Mouse (Mus musculus) hindbrain, embryonic 16.5 days (tissue): ENCODE measurements at regions not wholly inside any gene's neighbourhood (a gene's known extent, or its start where the extent isn't known, plus 50 kb on each side); places are given as distances from the start of the nearest gene placed in this dataset.

Source experiments
- ATAC-seq: fragments of 200-750 bp; cut with Nextera tagmentation; 2 replicates; pipeline ENCODE4 v1.8.0; 2017; ENCODE audit warnings: moderate TSS enrichment, moderate library complexity
- H3K27ac ChIP-seq: fragments of 300-500 bp; sonication (generic); 2 replicates; pipeline ENCODE4 v1.5.1; 2014; ENCODE audit warnings: low read depth, mild to moderate bottlenecking, control low read depth, low read length, moderate library complexity
- H3K27me3 ChIP-seq: fragments of 300-500 bp; sonication (generic); replicated peaks from 2 replicates; pipeline ENCODE4 v1.6.1; 2014; ENCODE audit warnings: low read length; ENCODE audit not compliant: control insufficient read depth, insufficient read depth
- H3K36me3 ChIP-seq: fragments of 300-500 bp; sonication (generic); 2 replicates; pipeline ENCODE4 v1.6.1; 2014; ENCODE audit warnings: mild to moderate bottlenecking, low read length, moderate library complexity, mixed read lengths; ENCODE audit not compliant: control insufficient read depth, insufficient read depth
- H3K4me1 ChIP-seq: fragments of 300-500 bp; sonication (generic); 2 replicates; pipeline ENCODE4 v1.6.1; 2014; ENCODE audit warnings: low read depth, low read length; ENCODE audit not compliant: control insufficient read depth, insufficient read depth
- H3K4me2 ChIP-seq: fragments of 300-500 bp; sonication (generic); 2 replicates; pipeline ENCODE4 v1.6.1; 2014; ENCODE audit warnings: mild to moderate bottlenecking, low read length, control low read depth, moderate library complexity
- H3K4me3 ChIP-seq: fragments of 300-500 bp; sonication (generic); 2 replicates; pipeline ENCODE4 v1.5.1; 2014; ENCODE audit warnings: mild to moderate bottlenecking, low read length, control low read depth, moderate library complexity
- H3K9ac ChIP-seq: fragments of 300-500 bp; sonication (generic); 2 replicates; pipeline ENCODE4 v1.6.1; 2014; ENCODE audit warnings: low read depth, mild to moderate bottlenecking, control low read depth, low read length, moderate library complexity
- H3K9me3 ChIP-seq: fragments of 300-500 bp; sonication (generic); 2 replicates; pipeline ENCODE4 v1.6.1; 2014; ENCODE audit warnings: mild to moderate bottlenecking, low read length, moderate library complexity; ENCODE audit not compliant: control insufficient read depth
- WGBS: fragments of 180-500 bp; shearing (Covaris S2); extraction: QIAGEN DNeasy Blood & Tissue Kit; methylation state at CpG from one replicate; pipeline ENCODE4 v1.1.7; 2014; 5-methylcytosine and 5-hydroxymethylcytosine counted together

DNA sequence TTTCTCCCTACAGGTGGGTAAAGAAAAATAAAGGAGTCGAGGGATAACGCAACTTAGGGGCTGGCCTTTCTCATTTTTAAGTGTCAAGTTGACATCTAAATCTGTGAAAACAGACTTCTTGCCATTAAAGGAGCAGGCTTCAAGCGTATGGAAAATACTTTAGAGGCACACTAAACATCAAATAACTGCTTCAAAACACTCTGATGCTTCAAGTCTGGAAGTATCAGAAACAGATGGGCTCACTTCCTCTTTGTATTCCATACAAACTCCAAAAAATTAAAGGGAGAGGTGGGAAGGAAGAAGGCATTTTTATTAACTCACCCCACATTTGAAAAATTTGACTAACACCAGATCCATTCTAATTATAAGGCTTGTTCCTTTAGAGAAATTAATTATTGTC lies 248.0 kb upstream of the Nfe2l3 start:
- H3K27me3 ChIP-seq, result peaks cover 67% of the 10 kb centered on the region
- H3K27ac ChIP-seq, result no peak overlapping the region
- no peak overlapping the region for H3K4me3 ChIP-seq
- H3K9me3 ChIP-seq, result no peaks in the 10 kb centered on the region
- ATAC-seq, result no peak
- H3K4me2 ChIP-seq, result no peak overlapping the region
- no peak overlapping the region for H3K9ac ChIP-seq
- no peaks in the 10 kb centered on the region for H3K4me1 ChIP-seq
- 7% methylated on average over 3 of the region's 3 CpGs for WGBS
- H3K36me3 ChIP-seq, result no peaks in the 10 kb centered on the region

DNA sequence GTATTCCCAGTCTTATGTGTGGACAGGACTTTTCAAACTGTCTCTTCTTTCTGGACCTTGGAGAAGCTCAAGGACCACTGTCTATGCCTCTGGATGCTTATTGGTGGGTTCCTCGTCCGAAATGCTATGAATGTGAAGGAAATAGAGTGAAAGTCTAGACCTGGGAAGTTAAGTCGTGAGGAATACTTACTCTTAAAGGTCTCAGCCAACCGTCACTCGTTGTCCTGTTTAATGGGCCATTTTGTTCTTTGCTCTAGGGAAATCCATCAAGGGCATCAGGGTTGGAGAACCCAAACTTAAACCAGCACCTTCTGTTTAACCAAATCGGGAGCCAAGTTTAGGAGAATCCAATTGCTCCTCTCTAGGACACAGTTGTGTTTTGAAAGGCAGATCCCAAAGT lies 247.3 kb upstream of the Nfe2l3 start:
- WGBS, result 21% methylated on average over 6 of the region's 6 CpGs
- ATAC-seq, result no peak

DNA sequence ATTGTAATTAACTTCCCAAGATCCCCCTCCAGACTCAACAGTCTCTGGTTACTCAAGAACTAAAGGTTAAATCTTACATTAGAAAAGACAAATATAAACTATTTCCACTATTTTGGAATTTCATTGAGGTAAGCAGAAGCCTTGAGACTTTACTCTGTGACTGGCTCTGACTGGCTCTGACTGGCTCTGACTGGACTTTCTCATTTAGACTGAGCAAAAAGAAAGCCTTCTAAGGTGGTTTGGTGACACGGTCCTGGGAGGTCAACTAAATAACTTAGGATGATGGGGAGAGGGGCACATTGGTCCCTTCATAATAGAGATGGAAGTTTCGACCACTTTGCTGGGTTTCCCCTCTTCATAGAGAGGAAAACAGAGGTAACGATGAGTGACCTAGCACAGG lies 243.3 kb upstream of the Nfe2l3 start:
- H3K4me1 ChIP-seq, result no peaks in the 10 kb centered on the region
- no peak overlapping the region for H3K4me3 ChIP-seq
- peaks cover 51% of the 10 kb centered on the region for H3K27me3 ChIP-seq
- no peaks in the 10 kb centered on the region for H3K9me3 ChIP-seq
- H3K9ac ChIP-seq, result no peak overlapping the region
- no peak for ATAC-seq
- H3K27ac ChIP-seq, result no peak overlapping the region
- WGBS, result 75% methylated on average over 3 of the region's 3 CpGs
- no peaks in the 10 kb centered on the region for H3K36me3 ChIP-seq
- H3K4me2 ChIP-seq, result no peak overlapping the region

More for the DNA sequence above, 247.3 kb upstream of the Nfe2l3 start:
- H3K4me3 ChIP-seq, result no peak overlapping the region
- H3K9ac ChIP-seq, result no peak overlapping the region
- peaks cover 65% of the 10 kb centered on the region for H3K27me3 ChIP-seq
- H3K9me3 ChIP-seq, result no peaks in the 10 kb centered on the region
- H3K27ac ChIP-seq, result no peak overlapping the region
- H3K4me2 ChIP-seq, result no peak overlapping the region
- no peaks in the 10 kb centered on the region for H3K4me1 ChIP-seq
- H3K36me3 ChIP-seq, result no peaks in the 10 kb centered on the region

DNA sequence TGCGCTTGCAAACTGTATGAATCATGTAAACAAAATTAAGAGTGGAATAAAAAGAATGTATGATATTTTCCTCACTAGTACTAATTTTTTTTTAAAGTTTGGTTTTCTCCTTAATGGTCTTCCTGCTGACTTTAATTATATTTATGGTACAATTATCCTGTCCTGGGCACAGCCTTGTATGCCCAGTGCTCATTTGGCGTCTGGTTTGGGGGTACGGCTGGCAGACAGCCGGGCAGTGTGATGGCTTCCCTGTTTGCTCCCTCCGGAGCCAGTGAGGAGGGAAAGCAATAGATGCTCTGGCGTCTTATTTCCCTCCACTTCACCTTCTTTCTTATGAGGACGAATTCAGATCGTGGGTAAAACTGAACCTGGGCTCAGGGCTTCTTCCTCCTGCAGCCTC lies 239.6 kb upstream of the Nfe2l3 start:
- Histone ChIP-seq H3K9ac (no peak overlapping the region), H3K4me3 (no peak overlapping the region), H3K36me3 (no peaks in the 10 kb centered on the region), H3K9me3 (no peaks in the 10 kb centered on the region), H3K4me2 (no peak overlapping the region), H3K4me1 (no peaks in the 10 kb centered on the region), H3K27me3 (peaks cover 21% of the 10 kb centered on the region), H3K27ac (no peak overlapping the region)
- ATAC-seq, result no peak
- 26% methylated on average over 8 of the region's 8 CpGs for WGBS

DNA sequence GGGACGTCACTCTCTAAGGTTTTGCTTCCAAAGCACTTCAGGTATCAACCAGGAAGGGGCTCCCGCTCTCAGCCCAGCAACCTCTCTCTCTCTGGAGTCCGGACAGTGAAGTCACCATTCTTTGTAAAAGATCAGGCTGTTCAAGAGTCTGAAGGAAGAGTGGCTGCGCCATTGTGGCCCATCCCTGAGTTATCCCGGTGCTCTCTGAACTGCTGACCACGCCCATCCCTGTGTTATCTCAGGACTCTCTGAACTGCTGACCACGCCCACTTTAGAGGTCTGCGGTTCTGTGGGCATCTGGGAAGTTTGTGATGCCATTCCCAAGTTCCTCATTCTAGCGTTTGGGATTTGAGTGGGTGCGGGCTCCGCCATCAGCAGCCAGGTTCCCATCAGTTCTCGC lies 239.1 kb upstream of the Nfe2l3 start:
- no peak overlapping the region for H3K9ac ChIP-seq
- H3K27me3 ChIP-seq, result peaks cover 15% of the 10 kb centered on the region
- no peak overlapping the region for H3K4me3 ChIP-seq
- no peaks in the 10 kb centered on the region for H3K4me1 ChIP-seq
- H3K27ac ChIP-seq, result no peak overlapping the region
- no peaks in the 10 kb centered on the region for H3K36me3 ChIP-seq
- H3K4me2 ChIP-seq, result peak overlapping the region; percentile 17; the same call in 1 of the 2 replicates
- H3K9me3 ChIP-seq, result no peaks in the 10 kb centered on the region
- 16% methylated on average over 12 of the region's 12 CpGs for WGBS
- ATAC-seq, result no peak

- Histone ChIP-seq H3K4me3 (no peak overlapping the region), H3K27ac (no peak overlapping the region), H3K36me3 (no peaks in the 10 kb centered on the region), H3K9ac (no peak overlapping the region), H3K9me3 (no peaks in the 10 kb centered on the region), H3K4me1 (no peaks in the 10 kb centered on the region), H3K27me3 (peaks cover 5% of the 10 kb centered on the region; the same call in 1 of the 2 replicates), H3K4me2 (no peak overlapping the region)
- WGBS, result 78% methylated on average over 2 of the region's 2 CpGs
- no peak for ATAC-seq
These were observed 236.1 kb upstream of the Nfe2l3 start for GRCm38 (mm10) chr6:51196391-51196790.

DNA sequence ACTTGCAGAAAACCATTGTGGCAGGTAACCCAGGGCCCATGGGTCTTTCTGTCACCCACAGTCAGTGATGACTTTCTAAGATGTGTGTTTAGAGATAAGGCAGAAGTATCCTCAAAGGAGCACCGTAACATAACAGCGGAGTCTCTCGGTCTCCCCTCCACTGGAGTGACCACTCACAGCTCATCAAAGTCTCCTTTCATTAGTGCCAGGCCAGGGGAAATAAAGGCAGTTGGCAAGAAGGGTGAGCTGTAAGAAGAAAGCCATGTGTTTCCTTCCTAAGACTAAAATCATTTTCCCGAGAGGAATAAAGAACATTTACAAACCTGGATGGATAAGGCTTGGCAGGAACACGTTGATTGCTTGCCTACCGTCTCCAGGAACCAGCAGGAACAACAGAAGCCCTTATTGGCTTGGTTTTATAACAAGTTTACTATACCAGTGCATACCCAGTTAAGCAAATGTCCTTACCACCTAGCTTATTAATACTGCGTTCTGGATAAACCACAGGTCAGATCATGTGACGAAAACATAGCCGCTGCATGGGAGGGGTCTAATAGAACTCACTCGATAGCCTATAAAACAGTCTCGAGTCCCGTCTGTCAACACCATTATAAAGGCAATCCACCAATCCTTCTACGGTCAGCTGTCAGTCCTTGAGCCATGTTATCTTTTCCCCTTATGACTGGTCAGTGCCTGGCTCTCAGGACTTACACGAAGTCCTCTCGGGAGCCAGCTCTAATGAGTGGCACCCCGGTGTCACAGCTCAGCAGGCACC lies 235.3 kb upstream of the Nfe2l3 start:
- Histone ChIP-seq H3K4me2 (no peak overlapping the region), H3K36me3 (no peaks in the 10 kb centered on the region), H3K9ac (no peak overlapping the region), H3K27ac (no peak overlapping the region), H3K9me3 (no peaks in the 10 kb centered on the region), H3K4me1 (no peaks in the 10 kb centered on the region), H3K4me3 (no peak overlapping the region), H3K27me3 (peaks cover 5% of the 10 kb centered on the region; the same call in 1 of the 2 replicates)
- ATAC-seq, result no peak
- 77% methylated on average over 16 of the region's 16 CpGs for WGBS

DNA sequence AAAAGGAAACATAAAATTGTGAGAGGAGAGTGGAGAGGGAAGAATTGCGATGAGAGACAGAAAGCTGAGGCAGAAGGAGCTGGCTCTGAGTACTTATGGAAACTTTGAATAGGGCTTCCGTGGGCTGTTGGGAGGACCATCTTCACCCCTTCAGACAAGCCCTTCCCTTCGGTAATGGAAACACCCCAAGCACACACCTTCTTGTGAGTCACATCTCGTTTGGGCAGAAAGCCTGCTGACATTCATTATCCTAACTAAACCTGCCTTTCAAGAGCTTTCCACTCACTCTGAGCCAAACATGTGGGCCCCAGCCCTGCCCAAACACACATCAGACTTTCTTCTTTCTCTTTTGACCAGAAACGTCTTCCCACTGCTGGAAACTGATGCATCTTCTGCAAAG lies 232.3 kb upstream of the Nfe2l3 start:
- 76% methylated on average over 5 of the region's 5 CpGs for WGBS
- Histone ChIP-seq H3K27ac (no peak overlapping the region), H3K27me3 (no peaks in the 10 kb centered on the region), H3K9me3 (no peaks in the 10 kb centered on the region), H3K4me3 (no peak overlapping the region), H3K4me2 (no peak overlapping the region), H3K4me1 (no peaks in the 10 kb centered on the region), H3K9ac (no peak overlapping the region), H3K36me3 (no peaks in the 10 kb centered on the region)
- no peak for ATAC-seq

DNA sequence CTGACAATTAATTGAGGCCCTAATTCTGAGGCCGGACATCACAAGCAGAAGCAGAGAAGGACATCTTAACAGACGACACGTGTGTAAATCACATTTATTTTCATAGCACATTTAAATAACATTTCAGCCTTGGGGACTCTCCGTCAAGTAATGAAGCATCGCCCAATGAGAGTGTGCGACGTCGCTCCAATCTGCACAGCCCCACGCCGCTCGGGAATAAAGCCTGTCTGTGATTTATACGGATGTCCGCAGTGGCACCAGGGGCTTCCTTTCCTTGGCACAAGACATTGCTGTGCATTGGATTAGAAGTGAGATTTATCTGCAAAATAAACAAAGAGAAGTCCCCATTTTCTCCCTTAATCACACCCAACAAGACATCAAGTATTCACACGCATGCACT lies 231.6 kb upstream of the Nfe2l3 start:
- Histone ChIP-seq H3K9ac (no peak overlapping the region), H3K4me1 (no peaks in the 10 kb centered on the region), H3K27me3 (no peaks in the 10 kb centered on the region), H3K4me3 (no peak overlapping the region), H3K27ac (no peak overlapping the region), H3K4me2 (no peak overlapping the region), H3K36me3 (no peaks in the 10 kb centered on the region), H3K9me3 (no peaks in the 10 kb centered on the region)
- ATAC-seq, result no peak
- 76% methylated on average over 14 of the region's 14 CpGs for WGBS
